Mouse (Mus musculus) embryonic facial prominence, embryonic 10.5 days (tissue): ENCODE measurements around the gene Gnb2. TPM values are rescaled to one million over a fixed set of nuclear protein-coding genes. Genes with fewer than 3 reads are reported as not detected.

Source experiments
- DNase-seq: peaks from one replicate; pipeline ENCODE4 v3.0.0-alpha.2; 2017; ENCODE audit warnings: low spot score
- H3K27ac ChIP-seq: fragments of 300-500 bp; sonication (generic); replicated peaks from 2 replicates; pipeline ENCODE4 v1.5.1; 2016; ENCODE audit warnings: mild to moderate bottlenecking
- H3K27me3 ChIP-seq: fragments of 300-500 bp; sonication (generic); replicated peaks from 2 replicates; pipeline ENCODE4 v1.6.1; 2016; ENCODE audit warnings: low read depth, mild to moderate bottlenecking; ENCODE audit not compliant: poor library complexity, severe bottlenecking
- H3K36me3 ChIP-seq: fragments of 300-500 bp; sonication (generic); replicated peaks from 2 replicates; pipeline ENCODE4 v1.6.1; 2016; ENCODE audit warnings: mild to moderate bottlenecking, moderate library complexity
- H3K4me1 ChIP-seq: fragments of 300-500 bp; sonication (generic); 2 replicates; pipeline ENCODE4 v1.6.1; 2016
- H3K4me3 ChIP-seq: fragments of 300-500 bp; sonication (generic); 2 replicates; pipeline ENCODE4 v1.5.1; 2016; ENCODE audit warnings: mild to moderate bottlenecking, moderate library complexity
- H3K9me3 ChIP-seq: fragments of 300-500 bp; sonication (generic); 2 replicates; pipeline ENCODE4 v1.6.1; 2016; ENCODE audit warnings: mild to moderate bottlenecking
- WGBS: fragments of 180-500 bp; shearing (Covaris S2); methylation state at CpG from one replicate; pipeline ENCODE4 v1.1.7; 2016; 5-methylcytosine and 5-hydroxymethylcytosine counted together
- polyA plus RNA-seq: library from polyadenylated mRNA; unstranded; fragments of >200 nt; fragmentation: Nextera tagmentation; extraction: Ambion mirVana; gene quantifications from 2 replicates; pipeline ENCODE4 v1.2.1, GENCODE M21; 2016

The Gnb2 gene
- polyA plus RNA-seq, 1 experiment from 2014 or later, result 281 TPM

DNA sequence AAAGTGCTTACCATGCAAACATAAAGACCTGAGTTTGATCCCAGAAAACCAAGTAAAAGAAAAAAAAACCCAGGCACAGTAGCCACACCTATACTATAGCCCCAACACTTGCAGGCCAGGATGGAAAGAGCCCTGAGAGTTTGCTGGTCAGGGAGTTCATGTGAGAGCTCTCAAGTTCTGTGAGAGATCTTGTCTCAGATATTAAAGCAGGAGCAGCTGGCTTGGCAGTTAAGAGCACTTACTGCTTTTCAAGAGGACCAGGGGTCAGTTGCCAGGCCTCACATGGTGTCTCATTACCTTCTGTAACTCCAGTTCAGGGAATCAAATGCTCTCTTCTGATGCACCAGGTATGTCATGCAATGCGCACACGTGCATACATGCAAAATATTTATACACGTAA lies 1.5 kb upstream of the Gnb2 start:
- DNase-seq, result no peak
- Histone ChIP-seq H3K27ac (no peak overlapping the region), H3K4me1 (peaks cover 34% of the 10 kb centered on the region), H3K27me3 (no peaks in the 10 kb centered on the region), H3K9me3 (no peaks in the 10 kb centered on the region), H3K4me3 (no peak overlapping the region), H3K36me3 (peaks cover 9% of the 10 kb centered on the region)
- WGBS, result 90% methylated on average over 3 of the region's 3 CpGs

DNA sequence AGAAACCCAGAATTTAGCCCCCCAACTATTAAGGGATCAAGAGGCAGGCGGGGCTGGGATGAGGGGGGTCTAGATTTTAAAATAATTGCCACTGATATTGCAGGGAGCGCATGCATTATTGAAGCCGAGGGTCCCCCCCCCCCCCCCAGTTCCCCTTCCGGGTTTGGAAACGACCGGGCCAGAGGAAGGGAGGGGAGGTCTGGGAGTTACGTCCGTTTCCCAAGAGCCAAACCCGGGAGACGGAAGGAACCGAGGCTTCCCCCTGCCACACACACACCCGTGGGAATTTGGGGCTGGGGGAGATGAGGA lies 548 bp downstream of the Gnb2 start:
- H3K27ac ChIP-seq, result peak overlapping the region; percentile 98
- peaks cover 44% of the 10 kb centered on the region for H3K4me1 ChIP-seq
- WGBS, result under 1% methylated on average over 12 of the region's 12 CpGs
- H3K27me3 ChIP-seq, result no peaks in the 10 kb centered on the region
- no peak for DNase-seq
- H3K4me3 ChIP-seq, result peak overlapping the region; percentile 89
- no peaks in the 10 kb centered on the region for H3K9me3 ChIP-seq
- H3K36me3 ChIP-seq, result peaks cover 29% of the 10 kb centered on the region

- H3K36me3 ChIP-seq, result peaks cover 34% of the 10 kb centered on the region
- H3K4me1 ChIP-seq, result peaks cover 47% of the 10 kb centered on the region
- H3K27me3 ChIP-seq, result no peaks in the 10 kb centered on the region
- no peaks in the 10 kb centered on the region for H3K9me3 ChIP-seq
- WGBS, result 1% methylated on average over 19 of the region's 19 CpGs
- peak overlapping the region; percentile 89 for H3K4me3 ChIP-seq
- peak; percentile 60 for DNase-seq
- peak overlapping the region; percentile 98 for H3K27ac ChIP-seq
These were observed 1.0 kb downstream of the Gnb2 start for GRCm38 (mm10) chr5:137532131-137532807.

- Histone ChIP-seq H3K27me3 (no peaks in the 10 kb centered on the region), H3K27ac (peak overlapping the region; percentile 98), H3K4me3 (peak overlapping the region; percentile 89), H3K4me1 (peaks cover 50% of the 10 kb centered on the region), H3K36me3 (peaks cover 41% of the 10 kb centered on the region), H3K9me3 (no peaks in the 10 kb centered on the region)
- peak; percentile 87 for DNase-seq
- under 1% methylated on average over 51 of the region's 51 CpGs for WGBS
These were observed 1.7 kb downstream of the Gnb2 start for GRCm38 (mm10) chr5:137531414-137532130.

DNA sequence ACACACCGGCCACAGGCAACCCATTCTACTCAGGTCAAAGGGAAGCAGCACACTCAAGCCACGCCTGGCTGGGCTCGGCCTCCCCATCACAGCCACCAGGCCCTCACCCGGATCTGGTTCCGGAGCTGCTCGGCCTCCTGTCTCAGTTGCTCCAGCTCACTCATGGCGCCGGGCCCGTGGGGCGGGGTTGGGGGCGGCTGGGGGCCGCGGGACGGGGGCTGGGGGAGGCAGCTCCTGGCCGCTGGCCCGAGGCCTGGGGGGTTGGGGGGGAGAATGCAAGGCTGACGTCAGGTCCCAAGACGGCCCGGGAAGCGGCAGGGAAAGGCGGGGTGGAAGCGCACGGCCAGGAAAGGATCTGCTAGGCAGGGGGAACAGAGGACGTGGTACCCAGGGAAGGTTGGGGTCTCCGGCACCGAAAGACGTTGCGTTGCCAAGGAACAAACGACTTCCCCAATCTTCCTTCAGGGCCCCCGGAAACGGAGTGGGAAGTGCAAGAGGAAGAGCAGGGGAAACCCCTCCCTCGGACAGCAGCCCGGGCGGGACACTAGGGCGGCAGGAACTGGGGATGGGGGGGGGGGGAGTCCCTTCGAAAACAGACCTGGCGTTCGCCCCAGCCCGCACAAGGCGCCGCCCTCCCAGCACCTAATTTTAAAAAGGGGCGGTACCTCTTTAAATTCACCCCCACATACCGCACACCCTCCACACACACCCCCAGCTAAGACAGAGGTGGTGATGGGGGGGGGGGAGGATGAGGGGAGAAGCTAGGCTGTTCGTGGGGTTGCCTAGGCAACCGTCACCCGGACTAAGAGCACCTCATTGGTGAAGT lies 2.5 kb downstream of the Gnb2 start:
- Histone ChIP-seq H3K4me3 (peak overlapping the region; percentile 89), H3K27me3 (no peaks in the 10 kb centered on the region), H3K9me3 (no peaks in the 10 kb centered on the region), H3K27ac (peak overlapping the region; percentile 98), H3K4me1 (peaks cover 56% of the 10 kb centered on the region), H3K36me3 (peaks cover 48% of the 10 kb centered on the region)
- DNase-seq, result peak; percentile 72
- WGBS, result 1% methylated on average over 46 of the region's 46 CpGs

- Histone ChIP-seq H3K9me3 (no peaks in the 10 kb centered on the region), H3K27ac (peak overlapping the region; percentile 98), H3K4me3 (peak overlapping the region; percentile 89), H3K27me3 (no peaks in the 10 kb centered on the region), H3K36me3 (peaks cover 55% of the 10 kb centered on the region), H3K4me1 (peaks cover 62% of the 10 kb centered on the region)
- no peak for DNase-seq
- 72% methylated on average over 8 of the region's 8 CpGs for WGBS
These were observed 3.2 kb downstream of the Gnb2 start for GRCm38 (mm10) chr5:137530075-137530474.

GRCm38 (mm10) chr5:137529221-137529995 lies 3.9 kb downstream of the Gnb2 start:
- peaks cover 67% of the 10 kb centered on the region for H3K4me1 ChIP-seq
- H3K36me3 ChIP-seq, result peaks cover 62% of the 10 kb centered on the region
- H3K4me3 ChIP-seq, result peak overlapping the region; percentile 89
- H3K9me3 ChIP-seq, result no peaks in the 10 kb centered on the region
- no peaks in the 10 kb centered on the region for H3K27me3 ChIP-seq
- DNase-seq, result no peak
- 76% methylated on average over 15 of the region's 15 CpGs for WGBS
- H3K27ac ChIP-seq, result no peak overlapping the region

DNA sequence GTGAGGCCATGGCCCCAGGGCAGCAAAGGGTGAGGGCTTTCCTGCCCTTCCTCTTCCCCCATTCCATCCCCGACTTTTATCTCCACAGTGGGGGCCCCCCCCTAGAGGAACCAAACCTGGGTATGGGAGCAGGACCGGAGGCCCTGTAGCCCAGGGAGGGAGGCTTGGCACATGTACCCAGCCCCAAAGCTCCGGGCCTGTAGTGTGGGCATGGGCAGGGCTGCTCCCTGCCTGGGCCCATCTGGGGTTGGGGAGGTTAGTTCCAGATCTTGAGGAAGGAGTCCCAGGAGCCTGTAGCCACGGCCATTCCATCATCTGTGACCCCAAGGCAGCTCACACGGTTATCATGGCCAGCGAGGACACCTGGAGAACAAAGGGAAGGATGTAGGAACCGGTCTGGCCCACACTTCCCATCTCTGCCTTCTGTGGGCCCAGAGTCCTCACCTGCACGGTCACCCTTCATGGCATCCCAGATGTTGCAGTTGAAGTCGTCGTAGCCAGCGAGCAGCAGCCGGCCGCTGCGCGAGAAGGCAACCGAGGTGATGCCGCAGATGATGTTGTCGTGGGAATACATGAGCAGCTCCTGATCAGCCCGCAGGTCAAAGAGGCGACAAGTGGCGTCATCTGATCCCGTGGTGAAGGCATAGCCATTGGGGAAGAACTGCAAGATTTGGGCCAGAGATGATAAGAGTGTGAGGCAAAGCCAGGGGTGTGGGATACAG lies 4.9 kb downstream of the Gnb2 start:
- no peaks in the 10 kb centered on the region for H3K27me3 ChIP-seq
- peak overlapping the region; percentile 8; the same call in 1 of the 2 replicates for H3K4me3 ChIP-seq
- DNase-seq, result no peak
- H3K27ac ChIP-seq, result no peak overlapping the region
- 87% methylated on average over 22 of the region's 22 CpGs for WGBS
- H3K9me3 ChIP-seq, result no peaks in the 10 kb centered on the region
- H3K4me1 ChIP-seq, result peaks cover 65% of the 10 kb centered on the region
- peaks cover 72% of the 10 kb centered on the region for H3K36me3 ChIP-seq

GRCm38 (mm10) chr5:137527413-137527812 lies 5.9 kb downstream of the Gnb2 start:
- WGBS, result 69% methylated on average over 1 of the region's 1 CpGs
- DNase-seq, result no peak
- Histone ChIP-seq H3K27ac (no peak overlapping the region), H3K4me3 (no peak overlapping the region), H3K27me3 (no peaks in the 10 kb centered on the region), H3K9me3 (no peaks in the 10 kb centered on the region), H3K36me3 (peaks cover 82% of the 10 kb centered on the region), H3K4me1 (peaks cover 63% of the 10 kb centered on the region)

GRCm38 (mm10) chr5:137526192-137526936 lies 6.9 kb downstream of the Gnb2 start:
- 63% methylated on average over 16 of the region's 16 CpGs for WGBS
- peaks cover 52% of the 10 kb centered on the region for H3K4me1 ChIP-seq
- peak; percentile 38 for DNase-seq
- H3K27ac ChIP-seq, result 0 out of 2 replicates have a peak overlapping the region, but pooled peaks have one; percentile 19
- H3K9me3 ChIP-seq, result no peaks in the 10 kb centered on the region
- H3K4me3 ChIP-seq, result peak overlapping the region; percentile 16; the same call in 1 of the 2 replicates
- H3K27me3 ChIP-seq, result no peaks in the 10 kb centered on the region
- H3K36me3 ChIP-seq, result peaks cover 92% of the 10 kb centered on the region

GRCm38 (mm10) chr5:137525511-137525910 lies 7.8 kb downstream of the Gnb2 start:
- H3K27ac ChIP-seq, result peak overlapping the region; percentile 44; the same call in 1 of the 2 replicates
- peaks cover 99% of the 10 kb centered on the region for H3K36me3 ChIP-seq
- peaks cover 44% of the 10 kb centered on the region for H3K4me1 ChIP-seq

More at GRCm38 (mm10) chr5:137525511-137525910, 7.8 kb downstream of the Gnb2 start:
- no peaks in the 10 kb centered on the region for H3K9me3 ChIP-seq
- no peak overlapping the region for H3K4me3 ChIP-seq
- H3K27me3 ChIP-seq, result no peaks in the 10 kb centered on the region
- WGBS, result 82% methylated on average over 16 of the region's 16 CpGs
- DNase-seq, result no peak
